Mouse (Mus musculus) cerebellum, adult 9-10 months (tissue): ENCODE measurements around the gene Frat1.
A peak's percentile ranks its signal among the peaks of the same experiment; 100 is the strongest.

Experiments
- DNase-seq: peaks from one replicate; pipeline ENCODE4 v3.0.0; 2022

The Frat1 gene

GRCm38 (mm10) chr19:41816915-41817314 is 12.9 kb upstream of the Frat1 start:
- no peak for DNase-seq

- no peak for DNase-seq
Observed at GRCm38 (mm10) chr19:41817325-41817724, 12.4 kb upstream of the Frat1 start.

GRCm38 (mm10) chr19:41818749-41819148 is 11.0 kb upstream of the Frat1 start:
- DNase-seq, result no peak

- DNase-seq, result no peak
Observed at GRCm38 (mm10) chr19:41821436-41821835, 8.3 kb upstream of the Frat1 start.

GRCm38 (mm10) chr19:41822589-41822988 is 7.2 kb upstream of the Frat1 start:
- DNase-seq, result no peak

- DNase-seq, result no peak
Observed at GRCm38 (mm10) chr19:41824950-41825349, 4.8 kb upstream of the Frat1 start.

- DNase-seq, result no peak
Observed at GRCm38 (mm10) chr19:41826529-41826928, 3.2 kb upstream of the Frat1 start.

- no peak for DNase-seq
Observed at GRCm38 (mm10) chr19:41828941-41829340, 829 bp upstream of the Frat1 start.

- DNase-seq, result no peak
Observed at GRCm38 (mm10) chr19:41830106-41831031, 599 bp downstream of the Frat1 start.

GRCm38 (mm10) chr19:41831101-41831570 is 1.4 kb downstream of the Frat1 start:
- no peak for DNase-seq

GRCm38 (mm10) chr19:41831718-41832391 is 2.1 kb downstream of the Frat1 start:
- no peak for DNase-seq

GRCm38 (mm10) chr19:41832501-41833201 is 2.9 kb downstream of the Frat1 start:
- DNase-seq, result no peak

- no peak for DNase-seq
Observed at GRCm38 (mm10) chr19:41835407-41835806, 5.6 kb downstream of the Frat1 start.

- DNase-seq, result no peak
Observed at GRCm38 (mm10) chr19:41835816-41836215, 6.0 kb downstream of the Frat1 start.

GRCm38 (mm10) chr19:41836719-41837118 is 6.9 kb downstream of the Frat1 start:
- DNase-seq, result no peak

GRCm38 (mm10) chr19:41837194-41837916 is 7.6 kb downstream of the Frat1 start:
- no peak for DNase-seq

- DNase-seq, result no peak
Observed at GRCm38 (mm10) chr19:41837917-41838261, 8.1 kb downstream of the Frat1 start.

GRCm38 (mm10) chr19:41838808-41839207 is 9.0 kb downstream of the Frat1 start:
- DNase-seq, result no peak

GRCm38 (mm10) chr19:41839685-41840084 is 9.9 kb downstream of the Frat1 start:
- DNase-seq, result no peak

- no peak for DNase-seq
Observed at GRCm38 (mm10) chr19:41841105-41841750, 11.5 kb downstream of the Frat1 start.

- DNase-seq, result peak; percentile 77
Observed at GRCm38 (mm10) chr19:41842196-41842595, 12.4 kb downstream of the Frat1 start.

- no peak for DNase-seq
Observed at GRCm38 (mm10) chr19:41842706-41843105, 12.9 kb downstream of the Frat1 start.
